Mouse (Mus musculus) cerebellum, adult 9-10 months (tissue): ENCODE data around the gene Rpl21.
A peak's percentile ranks its signal among the peaks of the same experiment; 100 is the strongest.

ENCODE experiments used
- DNase-seq: peaks from one replicate; pipeline ENCODE4 v3.0.0; 2022

The Rpl21 gene

GRCm38 (mm10) chr5:146832769-146833448 lies at the start of gene Rpl21:
Rpl21 (plus strand) TSS chr5:146832890.
- peak; percentile 96 for DNase-seq

- DNase-seq: no peak
These were observed 49.4 kb upstream of the Rpl21 start for GRCm38 (mm10) chr5:146783300-146783699.

GRCm38 (mm10) chr5:146783891-146784290 lies 48.8 kb upstream of the Rpl21 start:
- DNase-seq: no peak

DNA sequence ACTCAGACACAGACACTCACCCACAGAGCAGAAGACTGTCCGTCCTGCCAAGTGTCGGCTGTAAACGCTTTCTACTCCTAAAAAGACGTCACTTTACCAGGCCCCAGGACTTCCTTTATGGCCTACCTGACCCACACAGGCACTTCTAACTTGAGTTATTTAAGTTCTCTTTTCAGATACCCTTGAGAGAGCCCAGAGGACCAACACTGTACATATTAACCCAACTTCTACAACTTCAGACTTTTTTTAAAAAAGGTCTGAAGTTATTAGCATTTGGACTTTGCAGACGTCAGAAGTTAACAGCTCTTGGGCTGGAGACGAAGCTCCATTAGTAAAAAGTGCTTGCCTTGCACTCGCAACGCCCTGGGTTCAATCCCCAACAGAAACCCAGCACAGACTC lies 46.6 kb upstream of the Rpl21 start:
- DNase-seq: no peak

DNA sequence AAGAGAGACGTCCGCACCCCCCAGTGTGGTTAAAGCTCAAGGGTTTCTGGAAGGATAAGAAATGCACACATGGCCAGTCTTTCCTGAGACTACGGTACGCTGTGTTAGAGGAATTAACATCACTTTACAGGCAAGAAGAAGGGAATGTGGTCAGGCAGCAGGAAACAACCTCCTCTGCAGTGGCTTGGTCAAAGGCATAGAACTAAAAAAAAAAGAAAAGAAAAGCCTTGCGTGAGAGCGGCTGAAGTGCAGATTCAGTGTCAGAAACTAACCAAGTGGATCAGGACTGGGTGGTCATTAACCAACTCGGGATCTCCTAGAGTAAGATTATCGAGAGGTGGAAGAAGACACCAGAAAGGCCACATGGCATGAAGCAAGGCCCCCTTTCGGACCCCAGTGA lies 43.3 kb upstream of the Rpl21 start:
- peak; percentile 16 for DNase-seq

DNA sequence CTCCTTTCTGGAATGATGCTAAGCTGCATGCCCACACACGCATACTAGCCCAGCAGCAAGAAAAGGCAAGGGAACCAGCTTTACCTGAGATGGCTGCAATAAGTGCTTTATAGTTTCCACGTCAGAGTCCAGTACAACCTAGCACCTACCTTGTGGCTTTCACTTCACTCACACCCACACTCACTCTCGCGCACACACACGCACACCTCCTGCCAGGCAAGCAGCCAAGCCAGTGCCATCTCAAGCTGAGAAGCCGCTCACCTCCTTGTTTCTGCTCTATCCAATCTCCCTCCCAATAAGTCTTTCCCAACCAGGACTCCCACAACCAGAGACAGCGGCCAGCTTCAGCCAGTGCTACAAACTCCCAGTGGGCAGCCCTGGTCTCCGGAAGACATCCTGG lies 41.7 kb upstream of the Rpl21 start:
- peak; percentile 71 for DNase-seq

- DNase-seq: peak; percentile 37
These were observed 40.4 kb upstream of the Rpl21 start for GRCm38 (mm10) chr5:146792140-146792791.

GRCm38 (mm10) chr5:146793630-146794083 lies 39.0 kb upstream of the Rpl21 start:
- peak; percentile 54 for DNase-seq

DNA sequence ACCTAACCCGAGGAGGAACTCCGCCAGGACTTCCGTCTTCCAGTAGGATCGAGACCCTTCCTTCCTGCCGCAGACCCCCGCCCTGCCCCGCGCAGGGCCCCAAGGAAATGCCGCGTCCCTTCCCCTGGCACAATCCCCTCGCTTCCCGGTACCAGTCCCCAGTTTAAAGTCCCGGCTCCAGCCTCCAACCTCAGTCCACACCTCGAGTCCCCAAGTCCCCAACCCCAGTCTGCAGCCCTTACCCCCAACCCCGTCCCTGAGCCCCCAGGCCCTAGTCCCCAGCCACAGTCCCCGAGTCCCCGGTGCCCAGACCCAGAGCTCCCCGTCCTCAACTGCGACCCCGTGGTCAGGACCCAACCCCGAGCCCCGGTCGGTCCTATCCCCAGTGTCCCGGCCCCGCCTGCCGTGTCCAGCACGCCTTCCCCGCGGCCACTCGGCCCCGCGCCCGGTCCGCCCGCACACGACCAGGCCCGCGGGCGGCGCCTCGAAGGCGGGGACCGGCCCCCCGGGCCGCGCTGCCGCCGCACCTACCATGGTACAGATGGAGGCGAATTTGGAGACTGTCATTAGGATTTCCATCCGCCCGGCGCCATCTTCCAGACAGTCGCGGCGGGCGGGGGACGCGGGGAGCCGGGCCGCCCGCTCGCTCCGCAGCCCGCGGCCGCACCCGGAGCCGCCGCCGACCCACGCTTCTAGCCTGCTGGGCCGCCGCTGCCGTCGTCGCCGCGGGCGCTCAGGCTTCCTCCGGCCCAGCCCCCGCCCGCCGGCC lies 38.4 kb upstream of the Rpl21 start:
- DNase-seq: peak; percentile 69

DNA sequence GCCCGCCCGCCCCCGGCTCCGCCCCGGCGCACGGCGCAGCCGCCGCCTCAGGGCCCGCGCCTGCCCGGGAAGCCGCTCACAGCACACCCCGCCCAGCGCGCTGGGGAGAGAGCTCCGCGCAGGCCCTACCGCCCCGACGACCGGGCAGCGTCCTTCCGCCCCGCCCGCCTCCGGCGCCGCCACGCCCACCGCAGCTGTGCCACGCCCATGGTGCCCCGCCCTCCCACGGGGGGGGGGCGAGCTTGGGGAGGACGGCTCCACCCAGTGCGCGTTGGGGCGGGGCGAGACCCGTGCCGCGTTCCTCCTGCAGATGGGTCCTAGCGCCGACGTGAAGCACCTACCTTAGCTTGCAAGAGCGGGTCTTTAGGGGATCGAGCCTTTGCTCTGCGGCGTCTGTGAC lies 37.8 kb upstream of the Rpl21 start, which contains the start of gene Usp12:
Usp12 (minus strand) TSS at position 154 of the 400 bp plus-strand sequence.
- DNase-seq: peak; percentile 98

DNA sequence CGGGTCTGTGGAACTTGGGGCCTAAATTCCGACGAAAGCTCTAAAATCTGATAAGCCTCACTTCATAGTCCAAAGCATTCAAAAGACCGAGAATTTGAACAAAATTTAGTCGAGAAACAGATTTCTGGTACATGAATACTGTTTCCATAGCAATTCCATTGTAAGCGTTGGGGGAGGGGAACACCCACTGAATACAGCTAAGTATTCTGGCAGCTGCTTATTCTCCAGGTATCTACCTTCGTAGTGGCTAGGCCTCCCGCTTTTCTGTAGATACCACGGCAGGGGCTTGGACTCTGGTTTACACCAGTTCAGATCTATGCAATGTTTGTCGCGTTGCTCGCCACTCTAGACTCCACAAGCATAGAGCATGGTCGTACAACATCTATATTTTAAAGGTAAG lies 37.0 kb upstream of the Rpl21 start:
- peak; percentile 68 for DNase-seq

GRCm38 (mm10) chr5:146798031-146798430 lies 34.7 kb upstream of the Rpl21 start:
- no peak for DNase-seq

GRCm38 (mm10) chr5:146806004-146806430 lies 26.7 kb upstream of the Rpl21 start:
- no peak for DNase-seq

DNA sequence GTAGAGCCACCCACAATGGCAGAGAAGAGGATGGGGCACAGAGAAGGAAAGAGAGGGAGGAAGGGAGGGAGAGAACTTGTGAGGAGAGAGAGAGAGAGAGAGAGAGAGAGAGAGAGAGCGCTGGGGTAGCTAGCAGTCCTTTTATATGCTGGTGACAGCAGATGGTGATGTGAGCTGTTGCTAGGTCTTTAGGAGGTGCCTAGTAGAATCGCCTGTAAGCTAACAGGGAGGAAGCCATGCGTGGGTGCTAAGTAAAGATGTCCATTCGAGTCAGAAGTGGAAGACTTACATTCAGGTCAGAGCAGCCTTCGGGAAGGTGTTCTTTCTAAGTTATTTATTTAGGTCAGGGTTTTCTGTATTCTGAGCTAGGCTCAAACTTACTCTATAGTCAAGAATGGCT lies 22.7 kb upstream of the Rpl21 start:
- no peak for DNase-seq

GRCm38 (mm10) chr5:146812866-146813265 lies 19.8 kb upstream of the Rpl21 start:
- no peak for DNase-seq

- no peak for DNase-seq
These were observed 19.3 kb upstream of the Rpl21 start for GRCm38 (mm10) chr5:146813421-146813820.

GRCm38 (mm10) chr5:146815394-146815793 lies 17.3 kb upstream of the Rpl21 start:
- DNase-seq: no peak

GRCm38 (mm10) chr5:146817583-146817982 lies 15.1 kb upstream of the Rpl21 start:
- DNase-seq: no peak

DNA sequence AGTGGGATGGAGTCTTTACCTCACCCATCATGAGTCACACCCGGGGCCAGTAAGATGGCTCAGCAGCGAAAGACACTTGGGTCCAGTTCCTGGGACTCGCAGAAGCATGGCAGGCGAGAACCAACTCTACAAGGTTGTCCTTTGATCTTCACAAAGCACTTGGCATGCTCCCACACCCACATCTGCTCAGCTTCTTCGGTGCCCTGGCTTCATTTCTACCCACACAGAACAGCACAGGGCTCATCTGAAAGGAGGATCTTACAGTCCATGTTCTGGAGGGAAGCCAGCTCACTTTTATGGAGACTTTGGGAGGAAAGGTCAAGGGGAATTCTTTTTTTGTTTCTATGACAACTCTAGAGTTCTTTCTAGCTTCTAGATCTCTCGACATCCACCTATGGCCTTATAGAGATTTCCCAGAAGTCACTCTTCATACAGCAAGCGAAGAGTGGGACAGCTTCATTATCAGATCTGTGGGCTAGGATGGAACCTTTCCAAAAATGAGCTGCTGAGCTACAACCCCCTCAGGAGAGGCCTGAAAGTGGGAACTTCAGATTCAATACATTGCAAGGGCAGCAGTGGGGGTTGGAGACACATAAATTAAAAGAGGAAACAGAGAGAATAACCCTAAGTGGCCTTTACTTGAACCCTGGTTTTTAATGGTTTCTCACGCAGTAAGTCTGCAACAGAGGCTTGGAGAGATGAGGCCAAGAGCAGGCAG lies 13.6 kb upstream of the Rpl21 start:
- no peak for DNase-seq

- no peak for DNase-seq
These were observed 9.7 kb upstream of the Rpl21 start for GRCm38 (mm10) chr5:146823005-146823404.

DNA sequence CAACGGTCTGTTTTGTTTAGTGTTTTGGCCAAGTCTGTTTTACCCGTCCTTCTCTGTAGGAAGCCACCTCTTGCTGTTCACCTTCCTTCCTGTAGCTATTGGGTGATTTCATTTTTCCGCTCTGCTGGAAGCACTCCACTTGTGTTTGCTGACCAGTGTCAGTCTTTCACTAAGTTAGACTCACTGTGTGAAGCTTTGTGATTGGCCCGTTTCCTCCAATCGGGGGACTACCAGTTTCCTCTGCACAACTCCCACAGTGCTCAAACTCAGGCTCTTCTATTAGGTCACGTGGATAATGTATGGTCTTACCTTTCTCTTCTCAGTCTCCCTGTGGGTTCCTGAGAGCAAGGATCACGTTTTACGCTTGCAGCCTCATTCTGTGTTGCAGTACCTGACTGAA lies 3.2 kb upstream of the Rpl21 start:
- no peak for DNase-seq

DNA sequence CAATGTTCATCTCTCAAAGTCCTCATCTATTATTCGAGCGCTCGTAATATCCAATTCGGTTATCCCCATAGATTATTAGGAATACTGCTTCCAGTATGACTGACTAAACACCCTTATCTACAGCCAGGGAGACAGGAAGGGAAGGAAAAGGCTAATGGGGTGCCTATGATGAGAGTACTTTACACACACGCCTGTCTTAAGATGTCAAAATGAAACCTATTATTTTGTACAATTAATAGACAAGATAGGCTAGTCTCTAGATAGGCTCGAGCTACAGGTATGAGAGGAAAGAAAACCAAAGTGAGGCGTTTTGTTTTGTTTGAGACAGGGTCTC lies 288 bp upstream of the Rpl21 start:
- DNase-seq: no peak

GRCm38 (mm10) chr5:146833673-146834201 lies 1.0 kb downstream of the Rpl21 start:
- DNase-seq: no peak
